Mouse (Mus musculus) hindbrain, embryonic 12.5 days (tissue): ENCODE measurements at regions not wholly inside any gene's neighbourhood (a gene's known extent, or its start where the extent isn't known, plus 50 kb on each side); places are given as distances from the start of the nearest gene placed in this dataset.

Source experiments
- ATAC-seq: fragments of 200-750 bp; cut with Nextera tagmentation; 2 replicates; pipeline ENCODE4 v1.8.0; 2017; ENCODE audit warnings: moderate TSS enrichment; ENCODE audit not compliant: low FRiP score
- H3K27ac ChIP-seq: fragments of 300-500 bp; sonication (generic); 2 replicates; pipeline ENCODE4 v1.5.1; 2016; ENCODE audit warnings: mild to moderate bottlenecking
- H3K27me3 ChIP-seq: fragments of 300-500 bp; sonication (generic); 2 replicates; pipeline ENCODE4 v1.6.1; 2016; ENCODE audit warnings: mild to moderate bottlenecking
- H3K36me3 ChIP-seq: fragments of 300-500 bp; sonication (generic); 2 replicates; pipeline ENCODE4 v1.6.1; 2016; ENCODE audit warnings: mild to moderate bottlenecking
- H3K4me1 ChIP-seq: fragments of 300-500 bp; sonication (generic); 2 replicates; pipeline ENCODE4 v1.6.1; 2016
- H3K4me2 ChIP-seq: fragments of 300-500 bp; sonication (generic); replicated peaks from 2 replicates; pipeline ENCODE4 v1.6.1; 2016; ENCODE audit warnings: mild to moderate bottlenecking
- H3K4me3 ChIP-seq: fragments of 300-500 bp; sonication (generic); 2 replicates; pipeline ENCODE4 v1.5.1; 2016; ENCODE audit warnings: mild to moderate bottlenecking
- H3K9ac ChIP-seq: fragments of 300-500 bp; sonication (generic); 2 replicates; pipeline ENCODE4 v1.6.1; 2016; ENCODE audit warnings: mild to moderate bottlenecking, moderate library complexity
- H3K9me3 ChIP-seq: fragments of 300-500 bp; sonication (generic); replicated peaks from 2 replicates; pipeline ENCODE4 v1.6.1; 2016; ENCODE audit warnings: mild to moderate bottlenecking
- WGBS: fragments of 180-500 bp; shearing (Covaris S2); methylation state at CpG from one replicate; pipeline ENCODE4 v1.1.7; 2016; 5-methylcytosine and 5-hydroxymethylcytosine counted together

DNA sequence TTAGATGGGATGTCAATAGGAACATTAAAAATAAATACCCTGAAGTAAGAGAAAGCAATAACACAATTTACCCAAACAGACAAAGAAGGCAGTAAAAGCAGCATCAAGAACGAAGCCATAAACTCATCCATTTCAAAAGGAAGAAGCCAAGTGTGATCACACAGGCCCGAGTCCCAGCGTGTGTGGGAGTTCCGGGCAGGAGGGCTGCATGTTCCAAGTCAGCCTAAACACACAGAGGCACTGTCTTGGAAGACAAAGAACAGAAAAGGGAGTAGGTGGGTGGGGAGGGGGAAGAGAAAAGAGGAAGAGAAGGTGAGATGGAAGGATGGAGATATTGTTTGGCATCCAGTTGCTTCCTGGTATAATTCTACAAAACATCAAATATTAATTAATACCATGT is 248.0 kb upstream of the Nr4a3 start:
- Histone ChIP-seq H3K27me3 (no peaks in the 10 kb centered on the region), H3K4me2 (no peak overlapping the region), H3K36me3 (no peaks in the 10 kb centered on the region), H3K4me1 (no peaks in the 10 kb centered on the region), H3K4me3 (no peak overlapping the region), H3K27ac (no peak overlapping the region), H3K9me3 (no peaks in the 10 kb centered on the region), H3K9ac (no peak overlapping the region)
- 75% methylated on average over 4 of the region's 4 CpGs for WGBS
- no peak for ATAC-seq

DNA sequence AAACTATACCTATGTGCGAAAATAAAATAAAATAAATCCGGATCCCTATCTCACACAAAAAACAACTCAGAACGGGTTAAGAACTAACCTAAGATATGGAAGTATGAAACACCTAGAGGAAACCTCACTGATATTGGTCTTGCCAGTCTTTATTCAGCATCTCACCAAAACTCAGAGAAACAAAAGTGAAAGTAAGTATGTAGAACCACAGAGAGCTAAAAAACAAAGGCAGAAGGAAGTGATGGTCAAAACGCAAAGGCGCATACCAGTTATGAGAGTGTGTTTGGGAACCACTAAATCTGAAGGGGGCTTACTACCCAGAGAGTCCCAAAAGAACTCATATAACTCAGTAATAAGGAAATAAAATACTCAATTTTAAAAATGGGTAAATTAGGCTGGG is 245.8 kb upstream of the Nr4a3 start:
- Histone ChIP-seq H3K9me3 (no peaks in the 10 kb centered on the region), H3K36me3 (no peaks in the 10 kb centered on the region), H3K4me3 (no peak overlapping the region), H3K27ac (no peak overlapping the region), H3K4me2 (no peak overlapping the region), H3K27me3 (no peaks in the 10 kb centered on the region), H3K9ac (no peak overlapping the region), H3K4me1 (no peaks in the 10 kb centered on the region)
- ATAC-seq, result no peak
- 95% methylated on average over 5 of the region's 5 CpGs for WGBS

DNA sequence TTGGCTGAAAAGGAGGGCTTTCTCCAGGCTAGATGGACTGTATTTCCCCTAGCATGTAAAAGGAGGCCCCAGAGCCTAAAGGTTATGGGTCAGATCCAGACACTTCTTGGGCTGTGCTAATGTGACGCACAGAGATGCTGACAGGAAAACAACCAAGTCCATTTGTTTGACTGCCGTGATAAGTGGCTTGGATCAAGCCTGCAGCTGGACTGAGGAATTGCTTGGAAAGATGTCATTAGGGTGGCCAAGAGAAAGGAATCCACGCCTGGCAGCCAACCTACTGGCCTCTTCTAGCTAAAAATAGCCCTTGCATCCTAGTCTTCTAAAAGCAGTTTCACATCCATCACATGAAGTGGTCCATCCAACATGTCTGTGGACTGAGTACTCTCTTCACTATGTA is 241.8 kb upstream of the Nr4a3 start:
- Histone ChIP-seq H3K27me3 (no peaks in the 10 kb centered on the region), H3K36me3 (no peaks in the 10 kb centered on the region), H3K4me3 (no peak overlapping the region), H3K4me1 (no peaks in the 10 kb centered on the region), H3K27ac (no peak overlapping the region), H3K9ac (no peak overlapping the region), H3K4me2 (no peak overlapping the region), H3K9me3 (no peaks in the 10 kb centered on the region)
- ATAC-seq, result no peak
- 84% methylated on average over 3 of the region's 3 CpGs for WGBS

DNA sequence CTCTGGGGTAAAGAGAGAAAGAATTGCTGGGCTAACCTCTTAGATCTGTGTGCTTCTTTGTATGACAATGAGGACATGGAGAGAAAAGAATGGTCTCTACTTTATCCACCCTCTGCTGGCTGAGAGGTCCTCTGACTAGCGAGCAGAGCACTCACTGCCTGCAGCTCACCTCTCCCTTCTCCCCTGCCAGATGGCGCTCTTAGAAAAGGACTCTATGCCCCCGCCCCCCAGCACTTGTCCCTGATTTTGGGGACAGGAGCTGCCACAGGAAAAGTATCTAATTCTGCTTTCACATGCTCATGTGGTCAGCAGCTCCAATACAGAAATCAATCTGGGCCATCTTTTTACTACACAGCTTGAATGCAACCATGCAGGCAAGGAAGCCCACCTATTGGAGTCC is 237.1 kb upstream of the Nr4a3 start:
- no peak for ATAC-seq
- no peak overlapping the region for H3K9ac ChIP-seq
- WGBS, result 8% methylated on average over 3 of the region's 3 CpGs

DNA sequence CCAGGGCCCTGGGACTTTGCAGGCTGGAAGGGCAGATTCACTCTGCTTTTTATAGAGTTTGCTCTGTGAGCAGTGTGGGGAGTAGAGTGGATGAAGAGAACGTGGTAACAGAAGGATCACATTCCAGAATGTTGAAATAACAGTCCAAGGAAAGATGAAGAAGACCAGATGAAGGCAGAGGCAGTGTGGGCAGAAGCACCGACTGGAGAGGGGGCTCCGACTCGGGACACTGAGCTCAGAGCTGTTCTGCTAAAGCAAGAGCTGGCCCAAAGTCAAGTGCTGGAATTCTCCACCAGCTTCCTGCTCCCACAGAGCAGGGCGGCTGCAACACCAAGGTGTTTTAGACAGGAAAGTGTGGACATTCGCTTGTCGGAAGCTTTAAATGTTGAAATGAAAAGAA is 230.9 kb upstream of the Nr4a3 start:
- Histone ChIP-seq H3K4me3 (no peak overlapping the region), H3K36me3 (no peaks in the 10 kb centered on the region), H3K4me1 (no peaks in the 10 kb centered on the region), H3K9me3 (no peaks in the 10 kb centered on the region), H3K27ac (no peak overlapping the region), H3K4me2 (no peak overlapping the region), H3K27me3 (no peaks in the 10 kb centered on the region), H3K9ac (no peak overlapping the region)
- WGBS, result 80% methylated on average over 7 of the region's 7 CpGs
- ATAC-seq, result no peak

More for the DNA sequence above, 237.1 kb upstream of the Nr4a3 start:
- Histone ChIP-seq H3K9me3 (no peaks in the 10 kb centered on the region), H3K4me1 (no peaks in the 10 kb centered on the region), H3K4me3 (no peak overlapping the region), H3K36me3 (no peaks in the 10 kb centered on the region), H3K27ac (no peak overlapping the region), H3K4me2 (no peak overlapping the region), H3K27me3 (no peaks in the 10 kb centered on the region)

DNA sequence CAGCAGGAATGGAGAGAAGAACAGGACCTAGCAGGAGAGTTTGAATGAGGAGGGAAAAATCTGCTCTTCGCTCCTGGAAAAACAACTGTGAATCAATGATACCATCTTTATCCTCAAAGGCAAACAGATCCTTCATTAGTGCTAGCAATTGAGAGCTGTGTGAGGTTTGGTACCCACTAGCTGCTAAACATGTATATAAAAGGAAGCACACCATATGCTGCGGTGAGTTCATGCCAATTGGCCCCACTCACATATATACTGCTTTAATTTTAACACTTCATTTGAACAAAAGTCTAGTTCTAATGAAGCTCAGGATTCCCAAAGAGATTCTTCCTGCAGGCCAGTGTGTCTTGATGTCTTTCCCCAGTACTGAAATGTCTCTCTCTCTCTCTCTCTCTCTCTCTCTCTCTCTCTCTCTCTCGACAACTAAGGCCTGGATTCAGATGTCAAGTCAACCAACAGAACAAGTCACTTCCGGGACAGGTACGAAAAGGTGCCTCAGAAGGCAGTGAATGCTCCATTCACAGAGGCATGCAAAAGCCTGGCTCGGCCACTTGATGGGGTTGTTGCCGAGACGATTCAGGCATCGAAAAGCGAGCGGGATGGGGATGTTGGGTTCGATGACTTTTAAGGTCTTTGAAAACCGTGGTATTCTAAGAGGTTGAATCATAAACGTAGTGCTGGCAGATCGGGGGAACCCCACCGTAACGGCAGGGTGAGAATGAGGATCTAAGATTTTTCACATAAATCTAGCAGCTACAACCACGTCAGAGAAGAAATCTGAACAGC is 226.4 kb upstream of the Nr4a3 start:
- no peak overlapping the region for H3K4me3 ChIP-seq
- no peak overlapping the region for H3K9ac ChIP-seq
- no peaks in the 10 kb centered on the region for H3K36me3 ChIP-seq
- H3K9me3 ChIP-seq, result no peaks in the 10 kb centered on the region
- no peak overlapping the region for H3K27ac ChIP-seq
- no peaks in the 10 kb centered on the region for H3K27me3 ChIP-seq
- ATAC-seq, result no peak
- no peaks in the 10 kb centered on the region for H3K4me1 ChIP-seq
- H3K4me2 ChIP-seq, result no peak overlapping the region
- WGBS, result 91% methylated on average over 18 of the region's 18 CpGs

DNA sequence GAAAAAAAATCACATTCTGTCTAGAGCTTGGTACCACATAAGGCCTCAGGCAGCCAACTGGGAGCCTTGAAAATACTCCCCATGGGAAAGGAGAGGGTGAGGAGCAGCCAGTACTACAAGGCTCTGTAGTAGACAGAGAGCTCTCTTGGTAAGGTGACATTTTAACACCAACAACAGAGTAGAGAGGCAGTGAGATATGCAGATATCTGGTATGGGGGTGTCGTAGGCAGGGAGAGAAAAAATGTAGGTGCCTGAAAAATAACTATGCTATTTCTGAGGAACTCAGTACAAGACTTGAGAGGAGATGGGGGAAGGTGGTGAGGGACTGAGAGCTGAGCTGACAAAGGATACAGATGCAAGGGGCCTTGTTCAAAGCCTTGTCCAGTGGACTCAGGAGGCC is 224.4 kb upstream of the Nr4a3 start:
- no peak for ATAC-seq
- no peak overlapping the region for H3K4me2 ChIP-seq
- H3K4me3 ChIP-seq, result no peak overlapping the region
- H3K27me3 ChIP-seq, result no peaks in the 10 kb centered on the region
- 89% methylated on average over 1 of the region's 1 CpGs for WGBS
- no peaks in the 10 kb centered on the region for H3K4me1 ChIP-seq
- H3K9ac ChIP-seq, result no peak overlapping the region
- H3K36me3 ChIP-seq, result no peaks in the 10 kb centered on the region
- H3K9me3 ChIP-seq, result no peaks in the 10 kb centered on the region
- H3K27ac ChIP-seq, result no peak overlapping the region

DNA sequence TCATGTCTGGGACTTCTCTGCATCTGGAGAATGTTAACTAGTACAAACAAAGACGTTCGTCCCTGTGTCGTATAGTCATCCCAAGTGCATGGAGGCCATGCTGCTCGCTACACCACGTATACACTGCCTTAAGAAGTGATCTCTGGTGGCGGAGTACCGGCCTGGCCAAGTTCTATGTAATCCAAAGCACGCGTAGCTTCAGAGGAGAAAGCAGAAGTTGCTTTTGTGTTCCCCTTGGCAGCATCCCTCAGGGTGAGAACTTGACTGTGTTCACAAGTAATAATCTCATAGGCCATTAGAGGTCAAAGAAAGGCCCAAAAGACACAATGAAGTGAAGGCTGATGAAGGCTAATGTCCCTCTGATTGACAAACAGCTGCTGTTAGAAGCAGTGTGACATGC is 221.7 kb upstream of the Nr4a3 start:
- ATAC-seq, result no peak
- H3K36me3 ChIP-seq, result no peaks in the 10 kb centered on the region
- H3K9me3 ChIP-seq, result no peaks in the 10 kb centered on the region
- 77% methylated on average over 9 of the region's 9 CpGs for WGBS
- H3K9ac ChIP-seq, result no peak overlapping the region
- H3K4me1 ChIP-seq, result no peaks in the 10 kb centered on the region
- no peak overlapping the region for H3K4me3 ChIP-seq
- H3K27ac ChIP-seq, result no peak overlapping the region
- no peak overlapping the region for H3K4me2 ChIP-seq
- no peaks in the 10 kb centered on the region for H3K27me3 ChIP-seq

DNA sequence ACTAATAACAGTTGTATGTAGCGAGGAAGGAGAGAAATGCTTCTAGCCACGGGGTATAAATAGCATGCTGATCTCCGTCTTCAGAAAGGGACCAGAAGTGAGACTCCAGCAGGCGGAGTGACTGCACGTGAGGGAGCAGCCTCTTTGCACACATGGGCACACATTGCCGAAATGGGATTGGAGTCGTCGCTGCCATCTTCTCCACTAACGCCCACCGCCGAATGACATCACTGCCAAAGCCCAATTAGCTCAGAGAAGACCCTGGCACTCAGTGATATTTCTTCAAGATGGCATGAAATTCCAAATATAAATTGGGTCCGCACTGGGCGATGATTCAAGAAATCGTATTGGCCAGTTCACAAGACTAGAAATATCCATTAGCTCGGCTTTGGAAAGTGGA is 220.9 kb upstream of the Nr4a3 start:
- Histone ChIP-seq H3K4me3 (no peak overlapping the region), H3K27me3 (no peaks in the 10 kb centered on the region), H3K9me3 (no peaks in the 10 kb centered on the region), H3K4me2 (no peak overlapping the region), H3K9ac (no peak overlapping the region), H3K27ac (no peak overlapping the region), H3K4me1 (no peaks in the 10 kb centered on the region), H3K36me3 (no peaks in the 10 kb centered on the region)
- 91% methylated on average over 15 of the region's 15 CpGs for WGBS
- ATAC-seq, result no peak

DNA sequence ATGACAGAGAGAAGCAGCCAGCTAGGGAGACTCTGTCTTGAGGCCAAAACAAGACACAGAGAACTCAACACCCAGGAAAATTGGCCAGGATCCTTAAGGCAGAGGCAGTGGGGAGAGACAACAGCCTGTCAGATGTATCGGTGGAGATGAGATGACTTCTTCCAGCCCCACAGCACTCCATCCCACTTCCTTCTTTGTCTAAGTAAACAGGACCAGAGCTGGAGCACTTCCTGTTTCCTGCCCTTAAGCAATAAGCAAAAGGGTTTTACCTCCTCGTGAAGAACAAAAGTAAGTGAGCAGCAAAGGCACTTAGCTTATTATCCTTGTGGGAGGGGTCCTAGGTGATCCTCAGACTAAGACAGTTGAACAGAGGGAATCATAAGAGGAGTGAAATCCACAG is 212.0 kb upstream of the Nr4a3 start:
- no peak overlapping the region for H3K4me3 ChIP-seq
- H3K9me3 ChIP-seq, result no peaks in the 10 kb centered on the region
- H3K36me3 ChIP-seq, result no peaks in the 10 kb centered on the region
- no peak overlapping the region for H3K4me2 ChIP-seq
- H3K27ac ChIP-seq, result no peak overlapping the region
- no peaks in the 10 kb centered on the region for H3K27me3 ChIP-seq
- WGBS, result 77% methylated on average over 2 of the region's 2 CpGs
- no peaks in the 10 kb centered on the region for H3K4me1 ChIP-seq
- ATAC-seq, result no peak
- no peak overlapping the region for H3K9ac ChIP-seq

DNA sequence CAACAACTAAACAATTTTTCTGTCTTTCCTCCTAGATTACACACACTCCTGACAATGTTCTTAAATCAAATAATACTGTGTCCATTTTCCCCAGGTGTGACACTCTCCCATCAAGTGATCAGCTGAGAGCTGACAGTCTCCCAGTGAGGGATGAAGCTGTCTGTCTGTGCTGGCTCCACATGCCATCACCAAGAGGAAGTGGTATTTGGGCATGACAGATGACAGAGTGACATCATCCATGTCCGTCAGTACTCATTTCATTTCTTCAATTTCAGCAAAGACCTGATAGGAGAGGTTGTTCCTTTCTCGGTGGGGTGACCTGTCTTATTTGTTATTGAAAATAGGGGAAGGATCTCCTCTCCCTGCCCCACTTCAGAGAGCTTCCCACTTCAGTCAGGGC is 206.5 kb upstream of the Nr4a3 start:
- Histone ChIP-seq H3K4me3 (no peak overlapping the region), H3K27me3 (no peaks in the 10 kb centered on the region), H3K4me2 (no peak overlapping the region), H3K27ac (no peak overlapping the region), H3K4me1 (no peaks in the 10 kb centered on the region), H3K9me3 (no peaks in the 10 kb centered on the region), H3K36me3 (no peaks in the 10 kb centered on the region), H3K9ac (no peak overlapping the region)
- ATAC-seq, result no peak
- WGBS, result 91% methylated on average over 2 of the region's 2 CpGs

DNA sequence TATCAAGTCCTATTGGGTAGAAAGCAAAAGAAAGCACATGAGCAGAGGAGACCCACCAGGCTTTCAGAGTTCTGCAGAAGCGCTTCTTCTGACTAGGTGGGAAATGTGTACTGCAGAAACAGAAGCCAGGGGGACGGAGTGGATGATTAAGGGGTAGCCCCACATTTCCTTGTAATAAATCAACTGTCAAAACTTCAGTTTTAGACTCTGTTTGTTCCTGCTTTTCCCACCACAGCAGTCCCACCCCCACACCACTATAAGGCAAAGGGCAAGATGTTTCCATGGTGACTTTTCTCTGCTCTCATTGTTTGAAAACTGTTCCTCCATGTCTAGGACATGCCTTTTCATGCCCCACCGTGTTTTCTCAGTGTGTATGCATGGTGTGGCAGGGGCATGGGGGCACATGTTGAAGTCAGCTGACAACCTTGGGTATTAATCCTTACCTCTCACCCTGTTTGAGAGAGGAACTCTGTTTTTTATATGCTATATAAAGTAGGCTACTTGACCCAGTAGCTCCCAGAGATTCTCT is 202.8 kb upstream of the Nr4a3 start:
- H3K4me3 ChIP-seq, result no peak overlapping the region
- no peaks in the 10 kb centered on the region for H3K27me3 ChIP-seq
- ATAC-seq, result no peak
- peaks cover 9% of the 10 kb centered on the region for H3K4me1 ChIP-seq
- H3K4me2 ChIP-seq, result no peak overlapping the region
- H3K9ac ChIP-seq, result no peak overlapping the region
- H3K27ac ChIP-seq, result no peak overlapping the region
- H3K9me3 ChIP-seq, result no peaks in the 10 kb centered on the region
- 49% methylated on average over 3 of the region's 3 CpGs for WGBS
- H3K36me3 ChIP-seq, result no peaks in the 10 kb centered on the region

DNA sequence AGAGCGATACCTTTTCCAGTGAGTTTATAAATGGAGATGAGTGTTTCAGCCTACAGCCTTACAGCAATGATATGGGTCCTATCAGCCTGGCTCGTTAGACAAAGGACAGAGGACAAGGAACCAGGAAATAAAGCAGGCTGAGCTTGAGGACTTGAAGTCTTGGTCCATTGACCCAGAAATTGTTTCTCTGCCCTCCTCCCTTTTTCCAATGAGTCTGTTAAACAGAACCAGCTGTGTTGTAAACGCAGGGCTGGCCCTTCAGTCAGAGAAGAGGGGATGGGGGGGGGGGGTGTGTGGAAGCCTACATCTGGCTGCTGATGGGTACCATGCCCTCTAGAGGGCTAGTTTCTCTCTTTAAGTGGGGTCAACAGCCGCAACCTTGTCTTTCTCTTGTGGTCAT is 199.7 kb upstream of the Nr4a3 start:
- no peak overlapping the region for H3K4me3 ChIP-seq
- H3K4me2 ChIP-seq, result no peak overlapping the region
- no peaks in the 10 kb centered on the region for H3K9me3 ChIP-seq
- H3K9ac ChIP-seq, result no peak overlapping the region
- no peaks in the 10 kb centered on the region for H3K36me3 ChIP-seq
- 59% methylated on average over 4 of the region's 4 CpGs for WGBS
- no peaks in the 10 kb centered on the region for H3K27me3 ChIP-seq
- H3K4me1 ChIP-seq, result peaks cover 9% of the 10 kb centered on the region
- no peak for ATAC-seq
- no peak overlapping the region for H3K27ac ChIP-seq
